Mouse (Mus musculus): ENCODE measurements around the gene Pcdh15. TPM values are rescaled to one million over a fixed set of nuclear protein-coding genes. Genes with fewer than 3 reads are reported as not detected.
A peak's percentile ranks its signal among the peaks of the same experiment; 100 is the strongest.

Pcdh15 gene
- total and polyA plus RNA-seq, 3 experiments = not detected

DNA sequence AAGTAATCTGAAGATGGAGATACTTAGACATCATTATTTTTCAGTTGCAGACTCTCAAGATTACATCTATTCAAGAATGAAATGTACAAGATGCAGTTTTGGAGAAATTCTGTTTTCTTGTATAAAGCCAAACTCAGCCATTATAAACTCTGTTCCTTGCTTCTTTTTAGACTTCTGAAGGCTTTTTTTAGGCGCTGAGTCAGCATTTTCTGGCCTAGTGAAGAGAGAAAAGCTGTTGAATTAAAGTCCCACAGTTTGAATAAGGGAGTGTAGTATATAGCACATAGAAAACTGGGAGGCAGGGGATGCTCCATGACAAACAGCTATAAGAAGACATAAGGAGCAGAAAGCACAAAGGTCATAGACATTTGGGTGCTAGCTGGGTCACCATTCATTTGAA, 1017.7 kb downstream of the Pcdh15 start:
- Histone ChIP-seq H3K79me2 (ENCODE audit: control insufficient read depth, insufficient read depth, low read length, poor library complexity) (no peaks in the 10 kb centered on the region), H3K27me3 (ENCODE audit: control insufficient read depth in 1 of 2, insufficient read depth in 2 of 2, low read length in 2 of 2) (no peaks in the 10 kb centered on the region), H3K9ac (ENCODE audit: control insufficient read depth, low read depth, low read length, poor library complexity, severe bottlenecking) (no peak overlapping the region), H3K4me1 (ENCODE audit: control insufficient read depth in 1 of 2, insufficient read depth in 2 of 2, low read length in 2 of 2) (no peaks in the 10 kb centered on the region), H3K36me3 (ENCODE audit: control insufficient read depth in 1 of 2, insufficient read depth in 2 of 2, low read length in 2 of 2) (no peaks in the 10 kb centered on the region), H3K4me3 (ENCODE audit: control insufficient read depth in 1 of 2, insufficient read depth in 1 of 2, low read depth in 2 of 2, low read length in 2 of 2) (no peak overlapping the region), H3K9me3 (replicated peaks; ENCODE audit: insufficient read depth, low read length) (no peaks in the 10 kb centered on the region), H3K27ac (ENCODE audit: control insufficient read depth, low read depth, low read length) (no peak overlapping the region)
- DNase-seq (ENCODE audit: low read depth, low spot score) = no peak
- TF ChIP-seq JUND (IDR thresholded peaks at IDR 0.05; ENCODE audit: low read depth, low read length) (no peak), HCFC1 (IDR thresholded peaks at IDR 0.05; ENCODE audit: low read depth, low read length) (no peak), MAFK (IDR thresholded peaks at IDR 0.05; ENCODE audit: borderline replicate concordance, low read depth, low read length) (peak; percentile 46; the same call in 1 of the 2 replicates)

DNA sequence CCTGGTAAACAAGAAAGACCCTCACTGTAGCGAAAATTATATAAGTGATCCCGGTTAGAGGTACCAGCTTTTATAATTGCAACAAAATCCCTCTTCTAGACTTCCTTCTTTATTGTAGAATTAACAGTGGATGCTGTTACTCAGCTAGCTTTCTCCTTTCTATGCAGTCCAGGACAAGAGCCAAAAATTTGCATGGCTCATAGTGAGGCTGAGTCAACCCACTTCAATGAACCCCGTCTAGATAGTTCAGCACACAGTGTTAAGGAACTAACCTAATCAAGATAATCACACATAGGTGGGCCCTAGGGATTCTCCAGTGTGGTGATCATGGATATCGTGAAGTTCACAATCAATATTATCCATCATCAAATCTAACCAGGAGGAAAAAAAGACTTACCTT, 1024.3 kb downstream of the Pcdh15 start:
- H3K27ac ChIP-seq (ENCODE audit: control insufficient read depth, low read depth, low read length) = no peak overlapping the region
- TF ChIP-seq POLR2A (IDR thresholded peaks at IDR 0.05; ENCODE audit: control insufficient read depth in 1 of 2, insufficient read depth in 1 of 2, low read depth in 1 of 2, low read length in 2 of 2, poor library complexity in 1 of 2) = no peak
- no peak for TF ChIP-seq ZC3H11A (IDR thresholded peaks at IDR 0.05; ENCODE audit: low read depth, low read length)
- TF ChIP-seq USF1 (IDR thresholded peaks at IDR 0.05; ENCODE audit: low read depth, low read length) = no peak
- no peak for TF ChIP-seq KAT2A (conservative IDR thresholded peaks at IDR 0.05; ENCODE audit: low read depth, low read length)
- TF ChIP-seq MAZ (IDR thresholded peaks at IDR 0.05; ENCODE audit: low read depth, low read length) = no peak
- TF ChIP-seq SIN3A (IDR thresholded peaks at IDR 0.05; ENCODE audit: low read length) = no peak
- no peak for TF ChIP-seq USF2 (IDR thresholded peaks at IDR 0.05; ENCODE audit: borderline replicate concordance in 1 of 2, insufficient read depth in 1 of 2, low read depth in 1 of 2, low read length in 2 of 2)
- no peak for TF ChIP-seq MYC (IDR thresholded peaks at IDR 0.05; ENCODE audit: low read depth, low read length)
- TF ChIP-seq UBTF (IDR thresholded peaks at IDR 0.05; ENCODE audit: borderline replicate concordance, insufficient read depth, low read depth, low read length) = no peak
- no peak for TF ChIP-seq MXI1 (IDR thresholded peaks at IDR 0.05; ENCODE audit: low read depth, low read length)
- H3K27me3 ChIP-seq (ENCODE audit: control insufficient read depth in 1 of 2, insufficient read depth in 2 of 2, low read length in 2 of 2) = no peaks in the 10 kb centered on the region
- no peaks in the 10 kb centered on the region for H3K9me3 ChIP-seq (replicated peaks; ENCODE audit: insufficient read depth, low read length)
- no peak overlapping the region for H3K9ac ChIP-seq (ENCODE audit: control insufficient read depth, low read depth, low read length, poor library complexity, severe bottlenecking)
- no peak overlapping the region for H3K4me3 ChIP-seq (ENCODE audit: control insufficient read depth in 1 of 2, insufficient read depth in 1 of 2, low read depth in 2 of 2, low read length in 2 of 2)
- no peaks in the 10 kb centered on the region for H3K4me1 ChIP-seq (ENCODE audit: control insufficient read depth in 1 of 2, insufficient read depth in 2 of 2, low read length in 2 of 2)
- no peak for DNase-seq (ENCODE audit: low read depth, low spot score)
- H3K36me3 ChIP-seq (ENCODE audit: control insufficient read depth in 1 of 2, insufficient read depth in 2 of 2, low read length in 2 of 2) = no peaks in the 10 kb centered on the region
- no peaks in the 10 kb centered on the region for H3K79me2 ChIP-seq (ENCODE audit: control insufficient read depth, insufficient read depth, low read length, poor library complexity)

DNA sequence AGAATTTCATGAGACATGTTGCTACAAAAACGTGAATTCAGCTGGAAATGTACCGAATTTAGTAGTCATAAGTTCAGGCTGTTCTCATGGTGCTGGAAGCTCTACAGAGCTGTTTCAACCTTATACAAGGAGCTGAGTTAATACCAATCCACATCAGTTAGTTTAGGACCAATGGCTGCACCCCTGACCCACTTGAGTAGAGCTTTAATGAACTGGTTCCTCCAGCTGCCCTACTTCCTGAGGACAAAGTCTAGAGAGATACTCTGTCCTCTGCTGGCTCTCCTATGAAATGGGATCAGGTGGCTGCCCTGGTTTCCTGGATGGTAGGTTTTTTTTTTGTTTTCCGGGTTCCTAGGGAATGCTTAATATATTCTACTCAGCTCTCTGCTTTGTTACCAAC, 1030.0 kb downstream of the Pcdh15 start:
- H3K27ac ChIP-seq (ENCODE audit: control insufficient read depth, low read depth, low read length) = no peak overlapping the region
- no peaks in the 10 kb centered on the region for H3K27me3 ChIP-seq (ENCODE audit: control insufficient read depth in 1 of 2, insufficient read depth in 2 of 2, low read length in 2 of 2)
- H3K9me3 ChIP-seq (replicated peaks; ENCODE audit: insufficient read depth, low read length) = no peaks in the 10 kb centered on the region
- no peak overlapping the region for H3K9ac ChIP-seq (ENCODE audit: control insufficient read depth, low read depth, low read length, poor library complexity, severe bottlenecking)
- H3K4me1 ChIP-seq (ENCODE audit: control insufficient read depth in 1 of 2, insufficient read depth in 2 of 2, low read length in 2 of 2) = no peaks in the 10 kb centered on the region
- no peak overlapping the region for H3K4me3 ChIP-seq (ENCODE audit: control insufficient read depth in 1 of 2, insufficient read depth in 1 of 2, low read depth in 2 of 2, low read length in 2 of 2)
- no peak for DNase-seq (ENCODE audit: low read depth, low spot score)
- no peaks in the 10 kb centered on the region for H3K79me2 ChIP-seq (ENCODE audit: control insufficient read depth, insufficient read depth, low read length, poor library complexity)
- no peaks in the 10 kb centered on the region for H3K36me3 ChIP-seq (ENCODE audit: control insufficient read depth in 1 of 2, insufficient read depth in 2 of 2, low read length in 2 of 2)
- TF ChIP-seq RCOR1 (IDR thresholded peaks at IDR 0.05; ENCODE audit: low read depth, low read length) (no peak), NELFE (IDR thresholded peaks at IDR 0.05; ENCODE audit: low read depth, low read length) (no peak), SMC3 (IDR thresholded peaks at IDR 0.05; ENCODE audit: low read depth, low read length) (no peak), MYB (IDR thresholded peaks at IDR 0.05; ENCODE audit: low read depth, low read length) (no peak), BHLHE40 (IDR thresholded peaks at IDR 0.05; ENCODE audit: borderline replicate concordance, low read depth, low read length) (no peak), ETS1 (IDR thresholded peaks at IDR 0.05; ENCODE audit: low read depth, low read length) (no peak), EP300 (IDR thresholded peaks at IDR 0.05; ENCODE audit: low read depth in 1 of 2, low read length in 2 of 2) (no peak), USF1 (IDR thresholded peaks at IDR 0.05; ENCODE audit: low read depth, low read length) (no peak), CHD2 (IDR thresholded peaks at IDR 0.05; ENCODE audit: low read length) (no peak), TAL1 (IDR thresholded peaks at IDR 0.05; ENCODE audit: low read length) (no peak), UBTF (IDR thresholded peaks at IDR 0.05; ENCODE audit: borderline replicate concordance, insufficient read depth, low read depth, low read length) (no peak), RAD21 (IDR thresholded peaks at IDR 0.05; ENCODE audit: low read depth, low read length) (no peak), TBP (IDR thresholded peaks at IDR 0.05; ENCODE audit: low read depth, low read length) (no peak), ZMIZ1 (IDR thresholded peaks at IDR 0.05; ENCODE audit: low read depth, low read length) (no peak), CHD1 (IDR thresholded peaks at IDR 0.05; ENCODE audit: low read depth, low read length) (no peak), ZNF384 (IDR thresholded peaks at IDR 0.05; ENCODE audit: low read depth, low read length) (no peak), MAX (IDR thresholded peaks at IDR 0.05; ENCODE audit: low read length) (no peak)

Measured in MEL (cell line).